Mouse (Mus musculus) erythroblast, embryonic 14.5 days (primary cell): ENCODE data around the gene Rtl8a.
"Not testable (repeated sequence)": the region's sequence is repeated elsewhere in the genome, so short reads cannot be mapped to it uniquely, and the experiment has no call there.

Source experiments
- GATA1 ChIP-seq: IDR thresholded peaks from 2 replicates; pipeline ENCODE4 v1.6.1; 2012; ENCODE audit warnings: low read length, inconsistent platforms, mixed read lengths
- TAL1 ChIP-seq: IDR thresholded peaks from 3 replicates; pipeline ENCODE4 v1.6.1; 2012; ENCODE audit warnings: low read length, inconsistent platforms, mixed read lengths

- TF ChIP-seq GATA1, TAL1: not testable (repeated sequence)
Observed at GRCm38 (mm10) chrX:53608879-53609278, 34.6 kb downstream of the Rtl8a start, which contains the start of gene Gm14597.
